Mouse (Mus musculus) hematopoietic stem cell, adult 5-6 weeks (primary cell): ENCODE measurements around the gene Olfr986. TPM values are rescaled to one million over a fixed set of nuclear protein-coding genes. Genes with fewer than 3 reads are reported as not detected.
"Not testable (repeated sequence)": the region's sequence is repeated elsewhere in the genome, so short reads cannot be mapped to it uniquely, and the experiment has no call there.

Experiments
- ATAC-seq, 2 experiments: fragments of 125-278 bp in 1 of 2; replicated peaks in 1 of 2; 2 replicates each; pipeline ENCODE4 v1.8.0; 2016 to 2017; ENCODE audit warnings: inconsistent platforms in 2 of 2, mild to moderate bottlenecking in 2 of 2, moderate number of reproducible peaks in 2 of 2, low read depth in 1 of 2, moderate TSS enrichment in 1 of 2; ENCODE audit not compliant: low FRiP score in 2 of 2, poor library complexity in 2 of 2, severe bottlenecking in 2 of 2, insufficient read depth in 1 of 2, low TSS enrichment in 1 of 2
- total RNA-seq: library from RNA; stranded (forward); fragments of 172-1452, 232-1000 nt; gene quantifications from 2 replicates; pipeline ENCODE4 v1.2.3, GENCODE M21; 2017

Olfr986 gene
- total RNA-seq, result not detected in 2 replicates

DNA sequence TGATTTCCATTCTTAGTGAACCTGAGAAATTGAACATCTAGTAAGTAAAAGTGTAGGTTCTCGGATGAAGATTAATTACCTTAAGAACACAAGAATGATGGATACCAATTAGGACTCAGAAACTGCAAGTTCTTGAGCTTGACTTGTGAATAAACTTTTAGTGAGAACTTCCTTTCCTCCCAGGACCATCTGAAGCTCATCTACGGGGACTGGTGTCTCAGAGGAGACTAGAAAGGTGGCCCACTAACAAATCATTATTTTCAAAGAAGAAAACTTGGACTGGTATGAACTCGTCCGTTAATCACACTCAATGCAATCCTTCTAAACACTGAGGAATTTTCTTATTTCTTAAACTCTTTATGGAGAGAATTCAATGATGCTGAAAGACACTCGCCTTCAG lies at the start of gene Olfr986:
Olfr986 (plus strand) TSS at position 301 of the 400 bp plus-strand sequence.
- ATAC-seq, result no peak

DNA sequence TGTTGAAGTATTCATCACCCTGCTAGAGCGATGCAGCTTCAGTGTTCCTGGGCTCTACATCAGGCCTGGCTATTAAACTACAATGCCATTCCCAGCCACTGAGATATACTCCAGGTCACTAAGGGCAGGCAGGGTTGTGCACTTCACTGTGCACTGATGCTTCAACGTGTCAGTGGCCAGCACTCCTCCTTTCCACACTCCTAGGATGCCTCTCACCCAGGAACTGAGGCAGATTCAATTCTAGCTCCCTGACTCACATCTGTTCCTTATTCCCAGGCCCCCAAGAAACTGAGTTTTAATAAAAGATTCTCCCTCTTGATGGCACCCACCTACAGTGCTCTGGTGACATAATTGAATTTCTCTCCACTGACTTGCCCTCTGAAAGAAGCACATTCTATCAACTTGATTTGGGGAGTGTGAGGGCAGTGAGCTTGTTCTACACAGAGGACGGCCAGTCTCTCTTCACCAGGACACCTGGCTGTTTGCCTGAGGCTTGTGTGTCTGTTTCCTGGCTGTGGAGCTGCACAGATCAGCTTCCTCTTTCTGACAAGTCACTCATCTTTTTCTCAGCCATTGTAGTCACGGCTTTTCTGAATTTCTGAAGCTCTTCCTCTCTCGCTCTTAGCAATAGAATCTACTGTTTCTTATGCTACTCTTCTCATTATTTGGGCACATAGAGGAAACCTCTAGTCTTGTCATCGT lies 43.6 kb upstream of the Olfr986 start:
- peak; percentile 95 to 99 for ATAC-seq

DNA sequence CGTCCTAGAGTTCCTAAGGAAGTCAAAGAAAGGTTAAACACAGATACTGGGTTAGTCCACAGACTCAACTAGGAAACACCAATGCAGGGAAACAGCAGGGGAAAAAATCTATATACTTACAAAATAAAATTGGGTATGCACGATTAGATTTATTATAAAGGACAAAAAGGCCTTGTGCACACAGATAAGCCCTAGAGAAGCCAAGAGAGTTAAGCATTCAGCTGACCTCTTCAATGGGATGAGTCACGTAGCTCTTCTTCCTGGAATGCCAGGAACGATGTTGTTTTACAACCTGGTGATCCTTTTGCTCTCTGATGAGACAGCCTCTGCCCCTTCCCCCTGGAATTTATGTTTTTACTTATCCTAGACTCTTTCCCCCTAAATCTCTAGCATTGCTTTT lies 41.2 kb upstream of the Olfr986 start:
- no peak for ATAC-seq

DNA sequence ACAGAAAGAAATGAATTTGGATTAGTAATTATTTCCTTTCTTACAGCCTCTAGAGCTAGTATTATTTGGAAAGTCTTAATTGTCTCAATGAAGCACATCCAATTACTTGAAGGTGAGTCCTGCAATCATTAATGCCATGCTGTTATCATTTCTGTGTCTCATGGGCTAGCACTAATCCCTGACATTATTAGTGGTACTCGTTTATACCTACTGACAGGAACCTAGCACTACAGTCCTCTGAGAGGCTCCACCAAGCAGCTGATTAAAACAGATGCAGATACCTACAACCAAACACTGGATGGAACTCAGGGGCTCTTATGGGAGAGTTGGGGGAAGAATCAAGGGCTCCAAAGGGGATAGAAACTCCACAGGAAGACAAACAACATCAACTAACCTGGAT lies 39.2 kb upstream of the Olfr986 start:
- no peak for ATAC-seq

DNA sequence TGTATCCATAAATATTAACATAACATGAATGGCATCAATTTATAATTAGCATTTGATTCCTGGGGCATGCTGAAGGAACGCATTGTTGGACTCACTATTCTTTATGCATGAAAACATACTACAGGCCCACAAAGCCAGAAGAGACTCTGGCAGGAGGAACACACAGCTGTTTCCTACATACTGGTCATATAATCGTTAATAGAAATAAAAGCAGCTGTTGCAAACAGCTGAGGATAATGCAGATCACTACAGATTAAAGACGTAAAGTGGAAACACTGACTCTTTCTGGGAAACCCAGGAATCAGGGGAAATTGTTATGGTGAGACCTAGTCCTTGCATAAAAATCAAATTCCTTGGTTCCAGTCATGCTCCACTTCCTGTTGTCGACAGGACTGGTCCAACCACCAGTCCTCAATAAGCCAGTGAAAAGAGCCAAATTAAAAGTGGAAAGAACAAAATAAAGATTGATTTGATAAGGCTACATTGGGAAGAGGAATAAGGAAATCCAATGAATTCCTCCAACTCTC lies 25.5 kb upstream of the Olfr986 start:
- ATAC-seq, result no peak

DNA sequence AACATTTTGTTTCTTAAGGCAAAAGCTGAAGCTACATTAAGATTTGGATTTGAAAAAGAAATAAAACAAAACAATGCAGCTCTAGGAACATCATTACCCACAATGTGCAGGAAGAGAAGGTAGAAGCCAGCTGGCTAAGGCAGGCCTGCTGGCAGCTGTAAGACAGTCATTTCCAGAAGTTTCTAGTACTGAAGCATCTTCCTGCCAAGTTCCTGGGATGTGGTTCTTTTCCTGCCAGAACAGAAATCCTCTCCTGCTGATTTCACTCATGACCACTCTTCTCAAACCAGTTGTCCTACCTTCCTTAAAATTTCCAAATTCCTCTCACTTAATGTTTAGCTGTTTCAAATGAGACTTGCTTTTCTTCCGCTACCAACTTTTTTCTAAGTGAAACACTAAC lies 14.3 kb upstream of the Olfr986 start:
- ATAC-seq, result no peak

DNA sequence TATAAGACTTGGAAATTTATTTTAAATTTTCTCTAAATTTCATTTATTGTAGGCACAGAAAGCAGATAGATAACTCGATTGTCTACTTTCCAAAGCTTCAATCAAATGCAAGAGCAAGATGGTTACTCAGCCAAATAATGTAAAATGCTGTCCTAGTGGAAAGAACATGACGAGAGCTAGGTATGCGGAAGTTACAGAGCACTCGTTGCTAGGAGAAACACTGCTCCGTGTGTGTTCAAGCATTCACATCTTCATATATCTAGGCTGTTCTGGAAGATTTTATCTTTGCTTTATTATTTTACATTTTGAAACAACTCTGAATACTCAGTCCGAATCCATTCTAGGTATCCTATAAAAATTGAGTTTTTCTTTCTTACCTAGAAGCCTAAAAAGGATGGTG lies 3.7 kb upstream of the Olfr986 start:
- ATAC-seq, result no peak

DNA sequence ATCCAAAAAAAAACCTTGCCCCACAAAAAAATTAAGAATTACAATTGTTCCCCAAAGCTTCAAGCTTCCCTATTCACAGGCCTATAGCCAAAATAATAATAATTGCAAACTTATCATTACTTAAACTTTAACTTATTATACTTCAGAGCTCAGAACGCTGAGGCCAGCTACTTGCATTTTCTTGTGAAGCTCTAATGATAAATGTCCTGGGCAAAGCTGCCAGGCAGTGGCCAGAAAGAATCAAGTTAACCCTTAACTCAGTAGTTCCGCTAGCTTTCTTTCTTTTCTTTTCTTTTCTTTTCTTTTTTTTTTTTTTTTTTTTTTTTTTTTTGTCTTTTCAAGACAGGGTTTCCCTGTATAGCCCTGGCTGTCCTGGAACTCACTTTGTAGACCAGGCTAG lies 4.4 kb downstream of the Olfr986 start:
- not testable (repeated sequence) for ATAC-seq

DNA sequence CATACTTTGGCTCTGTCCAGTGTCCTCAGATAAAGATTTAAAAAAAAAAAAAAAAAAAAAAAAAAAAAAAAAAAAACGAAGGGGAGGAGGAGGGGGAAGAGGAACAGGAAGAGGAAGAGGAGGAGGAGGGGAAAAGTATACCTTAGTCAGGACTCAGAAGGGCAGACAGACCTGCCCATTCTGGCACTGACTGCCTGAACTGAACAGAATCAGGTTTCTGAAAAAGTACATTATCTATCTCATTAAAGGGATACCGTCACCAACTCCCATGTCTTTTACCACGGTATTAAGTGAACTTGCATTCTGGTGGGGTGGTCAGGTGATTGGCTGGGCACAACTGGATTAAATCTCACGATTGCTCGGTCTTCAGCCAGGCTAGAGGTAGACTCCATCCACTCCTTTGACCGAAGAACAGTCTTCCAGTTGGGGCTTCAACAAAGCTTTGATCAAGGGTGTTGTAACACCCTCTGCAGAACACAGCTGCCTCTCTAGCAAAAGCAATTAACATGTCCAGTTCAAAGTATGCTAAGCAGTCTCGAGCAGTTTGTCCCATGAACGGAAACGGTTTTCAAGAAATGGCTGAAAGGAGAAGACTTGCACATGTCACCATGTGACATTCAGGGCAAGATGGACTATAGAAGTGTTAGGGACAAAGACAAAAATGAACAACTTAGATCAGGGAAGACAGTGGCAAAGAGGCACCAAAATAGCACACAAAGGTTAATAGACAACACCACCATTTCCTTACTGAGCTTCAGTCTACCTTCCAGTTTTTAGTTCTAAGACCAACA lies 10.6 kb downstream of the Olfr986 start:
- ATAC-seq, result no peak

DNA sequence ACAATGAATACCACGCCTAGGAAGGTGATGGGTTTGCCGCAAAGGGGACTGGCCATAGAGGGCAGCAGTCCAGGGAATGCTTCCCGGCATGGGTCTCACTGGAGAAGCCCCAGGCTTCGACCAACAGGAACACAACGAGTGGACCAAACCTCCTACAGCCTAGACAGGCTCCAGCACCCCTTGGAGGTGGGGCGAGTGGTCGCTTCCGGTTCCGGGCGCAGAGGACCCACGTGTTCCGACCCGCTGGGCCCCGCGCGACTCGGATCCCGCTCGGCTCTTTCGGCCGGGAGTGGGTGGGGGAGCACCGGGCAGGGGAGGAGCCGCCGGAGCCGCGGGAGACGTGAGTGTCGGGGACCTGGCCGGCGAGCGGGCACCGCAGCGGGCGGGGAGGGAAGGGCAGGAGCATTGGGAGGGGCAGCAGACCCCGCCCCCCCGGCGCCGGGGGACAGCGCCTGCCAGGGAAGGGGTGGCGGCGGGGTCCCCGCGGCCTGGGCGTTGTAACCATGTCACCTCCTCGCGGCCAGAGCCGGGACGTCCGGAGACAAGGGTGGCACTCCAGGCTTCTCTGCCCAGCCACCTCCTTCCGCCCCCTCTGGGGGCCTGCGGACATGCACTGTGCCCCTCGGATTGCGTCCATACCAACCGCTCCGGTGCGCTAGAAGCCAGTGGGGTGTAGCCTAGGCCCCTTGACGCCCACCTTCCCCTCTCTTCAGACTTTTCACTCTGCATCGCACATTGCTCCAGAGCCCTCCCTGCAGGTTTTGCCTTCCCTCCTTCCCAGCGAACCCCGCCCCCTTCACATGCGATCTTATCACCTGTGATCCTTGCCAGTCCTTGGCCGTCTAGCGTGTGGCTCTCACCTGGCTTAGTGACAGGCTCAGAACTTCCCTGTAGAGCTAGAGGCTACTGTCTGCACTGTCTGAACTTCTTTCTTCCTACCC lies 11.6 kb downstream of the Olfr986 start, which contains the start of gene Zfp202:
Zfp202 (plus strand) TSS at position 219 of the 941 bp plus-strand sequence.
- peak; percentile 84 to 88 for ATAC-seq

DNA sequence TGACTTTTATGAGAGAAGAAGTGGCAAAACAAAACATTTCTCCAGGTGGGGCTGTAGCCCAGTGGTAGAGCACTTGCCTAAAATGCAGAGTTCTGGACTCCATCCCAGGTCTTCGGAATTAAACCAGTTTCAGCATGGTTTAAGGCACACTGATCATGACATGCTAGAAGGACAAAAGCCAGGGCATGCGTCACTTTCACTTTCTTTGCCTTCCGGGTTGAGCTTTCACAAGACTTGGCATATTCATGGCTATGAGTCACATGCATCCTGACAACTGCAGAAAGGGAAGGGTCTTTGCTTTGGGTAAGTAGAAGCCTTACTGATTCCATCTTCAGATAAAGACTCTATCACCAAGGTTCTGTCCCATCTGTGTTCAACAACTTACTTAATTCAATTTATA lies 15.3 kb downstream of the Olfr986 start:
- ATAC-seq, result 0 out of 4 replicates have a peak, but pooled peaks of 1 of the 2 experiments have one; percentile 22

DNA sequence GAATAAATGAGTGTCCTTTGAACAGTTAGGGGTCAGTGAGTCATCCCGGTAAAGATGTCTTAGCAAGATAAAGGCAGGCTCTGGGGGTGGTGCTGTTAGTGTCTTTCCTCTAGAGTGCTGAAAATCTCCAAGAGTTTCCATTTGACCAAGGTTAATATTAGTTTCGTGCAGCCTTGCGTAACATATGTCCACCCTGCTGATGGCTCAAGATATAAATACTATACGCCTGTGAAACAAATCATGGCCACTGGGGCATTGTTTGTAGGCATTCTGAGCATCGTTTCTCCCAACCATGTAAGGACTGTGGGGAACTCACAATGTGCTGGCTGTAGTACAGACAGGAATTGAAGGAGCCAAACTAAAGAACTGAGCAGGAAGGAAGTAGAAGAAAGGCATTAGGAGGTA lies 25.8 kb downstream of the Olfr986 start:
- ATAC-seq, result no peak

DNA sequence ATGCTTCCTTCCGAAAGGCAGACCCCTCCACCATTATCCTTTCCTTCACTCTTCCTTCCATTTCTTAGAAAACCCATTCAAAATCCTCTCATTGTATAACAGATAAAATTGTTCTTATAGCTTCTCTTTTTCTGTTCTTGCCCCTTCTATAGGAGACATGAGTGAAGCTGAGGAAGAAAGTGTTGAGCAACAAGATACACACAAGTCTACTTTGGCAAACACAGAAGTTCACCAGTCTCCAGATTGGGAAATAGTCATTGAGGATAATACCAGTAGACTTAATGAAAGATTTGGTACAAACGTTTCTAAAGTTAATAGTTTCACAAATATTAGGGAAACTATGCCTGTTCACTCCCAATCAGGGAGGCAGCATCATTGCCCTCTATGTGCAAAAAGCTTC lies 30.0 kb downstream of the Olfr986 start:
- no peak for ATAC-seq

DNA sequence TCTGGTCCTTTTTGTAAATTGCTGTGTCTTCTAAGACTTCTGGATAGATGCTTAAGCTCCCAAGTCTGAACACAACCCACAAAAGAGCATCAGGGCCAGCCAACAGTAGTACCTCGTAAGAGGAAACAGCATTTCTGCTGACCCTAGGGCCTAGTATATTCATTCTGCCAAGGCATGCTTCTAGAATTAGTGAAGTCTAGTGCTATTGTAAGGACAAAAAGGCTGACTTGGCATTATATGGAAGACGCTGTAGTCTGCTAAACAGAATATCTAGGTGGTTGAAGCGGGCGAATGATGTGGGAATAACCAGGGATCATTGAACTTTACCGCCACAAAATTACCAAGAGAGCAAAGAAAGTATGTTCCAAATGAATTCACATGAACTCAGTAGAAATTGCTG lies 33.3 kb downstream of the Olfr986 start:
- ATAC-seq, result no peak

DNA sequence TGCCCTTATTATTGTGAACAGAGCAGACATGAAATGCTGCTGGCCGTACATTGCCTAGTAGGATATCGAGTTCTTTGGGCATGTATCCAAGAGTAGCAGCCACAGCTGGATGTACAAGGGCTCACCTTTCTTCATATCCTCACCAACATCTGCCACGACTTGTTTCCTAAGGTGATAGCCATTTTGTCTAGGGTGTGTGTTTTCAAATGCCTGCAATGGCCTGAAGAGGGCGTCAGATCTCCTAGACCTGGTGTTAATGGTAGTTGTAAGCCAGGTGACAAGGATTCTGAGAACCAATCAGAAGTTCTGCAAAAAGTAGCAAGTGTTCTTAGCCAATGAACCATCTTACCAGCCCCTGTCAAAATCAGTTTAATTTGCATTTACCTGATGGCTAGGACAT lies 35.9 kb downstream of the Olfr986 start:
- ATAC-seq, result no peak

DNA sequence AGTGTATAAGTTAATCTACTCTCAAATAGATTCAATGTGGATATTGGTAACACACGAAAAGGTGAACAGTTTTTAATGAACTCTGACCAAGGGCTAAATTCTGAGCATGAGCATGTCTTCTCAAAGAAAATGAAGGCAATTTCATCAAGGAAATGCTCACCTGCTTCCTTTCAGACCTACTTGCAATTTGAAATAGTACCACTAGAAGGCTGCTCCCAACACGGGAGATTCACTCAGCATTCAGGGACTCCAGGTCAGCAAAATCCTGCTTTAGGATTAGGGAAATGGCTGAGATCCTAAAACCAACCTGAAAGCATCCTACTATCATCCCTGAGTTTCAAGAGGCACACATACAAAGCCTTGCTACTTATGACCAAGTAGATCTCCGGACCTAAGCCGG lies 43.6 kb downstream of the Olfr986 start:
- no peak for ATAC-seq
